Mouse (Mus musculus): ENCODE measurements around the gene Ap1ar.

DNA sequence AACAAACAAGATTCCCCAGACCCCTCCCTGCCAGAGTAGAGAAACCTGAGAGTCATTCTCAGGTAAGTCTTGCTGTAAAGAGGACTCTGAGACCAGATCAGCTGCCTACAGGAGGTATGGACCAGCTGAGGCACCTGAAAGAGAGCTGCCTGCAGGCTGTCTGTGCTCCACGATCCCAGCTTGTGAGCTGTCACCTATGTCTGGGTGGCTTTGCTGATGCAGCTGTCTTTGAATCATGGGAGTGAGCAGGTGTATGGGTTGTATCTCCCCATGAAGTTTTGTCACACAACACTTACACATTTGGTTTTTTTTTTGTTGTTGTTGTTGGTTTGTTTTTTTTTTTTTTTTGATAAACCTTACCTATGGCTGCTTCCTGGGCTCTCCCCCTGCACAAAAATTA lies 16.9 kb downstream of the Ap1ar start:
- no peak for TF ChIP-seq CTCF (IDR thresholded peaks at IDR 0.05; ENCODE audit: insufficient read depth, low read depth, low read length)
- no peak for TF ChIP-seq POLR2A (IDR thresholded peaks at IDR 0.05; ENCODE audit: insufficient read depth, low read depth, low read length)
